Mouse (Mus musculus) C2C12 (cell line): ENCODE results near the gene Tnip1.

ENCODE experiments used
- CEBPB ChIP-seq: IDR thresholded peaks from one replicate; pipeline ENCODE4 v1.6.1; 2011; ENCODE audit warnings: low read depth, mild to moderate bottlenecking, control low read depth, moderate library complexity
- CTCF ChIP-seq: IDR thresholded peaks from one replicate; pipeline ENCODE4 v1.5.1; 2011; ENCODE audit not compliant: control insufficient read depth, insufficient read depth, insufficient read length
- MAX ChIP-seq: IDR thresholded peaks from one replicate; pipeline ENCODE4 v1.6.1; 2011; ENCODE audit warnings: mild to moderate bottlenecking, control low read depth
- MYOD1 ChIP-seq: IDR thresholded peaks from one replicate; pipeline ENCODE4 v1.6.1; 2011; ENCODE audit warnings: low read depth; ENCODE audit not compliant: control insufficient read depth, insufficient read length
- MYOG ChIP-seq: IDR thresholded peaks from one replicate; pipeline ENCODE4 v1.6.1; 2011; ENCODE audit not compliant: control insufficient read depth, insufficient read length; ENCODE audit errors: extremely low read depth
- USF1 ChIP-seq: IDR thresholded peaks from one replicate; pipeline ENCODE4 v1.6.1; 2011; ENCODE audit warnings: low read depth, mild to moderate bottlenecking, control low read depth, moderate library complexity

- TF ChIP-seq CTCF (no peak), MYOD1 (no peak), MYOG (no peak), CEBPB (no peak), USF1 (no peak), MAX (no peak)
Observed at GRCm38 (mm10) chr11:54885406-54885805, 77.3 kb downstream of the Tnip1 start.
